Mouse (Mus musculus) neural tube, embryonic 15.5 days (tissue): ENCODE measurements around the gene Wdr93. TPM values are rescaled to one million over a fixed set of nuclear protein-coding genes. Genes with fewer than 3 reads are reported as not detected.
A peak's percentile ranks its signal among the peaks of the same experiment; 100 is the strongest.

Source experiments
- ATAC-seq: fragments of 200-750 bp; cut with Nextera tagmentation; 2 replicates; pipeline ENCODE4 v1.8.0; 2017; ENCODE audit warnings: mild to moderate bottlenecking, moderate TSS enrichment, moderate library complexity; ENCODE audit not compliant: low FRiP score
- H3K27ac ChIP-seq: fragments of 300-500 bp; sonication (generic); replicated peaks from 2 replicates; pipeline ENCODE4 v1.5.1; 2015; ENCODE audit warnings: mild to moderate bottlenecking, inconsistent platforms
- H3K27me3 ChIP-seq: fragments of 300-500 bp; sonication (generic); replicated peaks from 2 replicates; pipeline ENCODE4 v1.6.1; 2015; ENCODE audit warnings: inconsistent platforms
- H3K36me3 ChIP-seq: fragments of 300-500 bp; sonication (generic); 2 replicates; pipeline ENCODE4 v1.6.1; 2015; ENCODE audit warnings: inconsistent platforms
- H3K4me1 ChIP-seq: fragments of 300-500 bp; sonication (generic); 2 replicates; pipeline ENCODE4 v1.6.1; 2015; ENCODE audit warnings: inconsistent platforms
- H3K4me2 ChIP-seq: fragments of 300-500 bp; sonication (generic); 2 replicates; pipeline ENCODE4 v1.6.1; 2015; ENCODE audit warnings: inconsistent platforms, mild to moderate bottlenecking, moderate library complexity
- H3K4me3 ChIP-seq: fragments of 300-500 bp; sonication (generic); replicated peaks from 2 replicates; pipeline ENCODE4 v1.5.1; 2015; ENCODE audit warnings: mild to moderate bottlenecking, inconsistent platforms
- H3K9ac ChIP-seq: fragments of 300-500 bp; sonication (generic); replicated peaks from 2 replicates; pipeline ENCODE4 v1.6.1; 2015; ENCODE audit warnings: mild to moderate bottlenecking, inconsistent platforms
- H3K9me3 ChIP-seq: fragments of 300-500 bp; sonication (generic); replicated peaks from 2 replicates; pipeline ENCODE4 v1.6.1; 2016; ENCODE audit warnings: inconsistent platforms
- WGBS: fragments of 180-500 bp; shearing (Covaris S2); methylation state at CpG from one replicate; pipeline ENCODE4 v1.1.7; 2015; ENCODE audit warnings: mixed read lengths; 5-methylcytosine and 5-hydroxymethylcytosine counted together
- polyA plus RNA-seq: library from polyadenylated mRNA; unstranded; fragments of >200 nt; fragmentation: Nextera tagmentation; extraction: Ambion mirVana; gene quantifications from 2 replicates; pipeline ENCODE4 v1.2.1, GENCODE M21; 2015

Gene Wdr93
- polyA plus RNA-seq, 1 experiment from 2014 or later = 0.19 TPM

GRCm38 (mm10) chr7:79808561-79808960 is 65.6 kb downstream of the Wdr93 start:
- Histone ChIP-seq H3K4me1 (peaks cover 9% of the 10 kb centered on the region), H3K4me2 (no peak overlapping the region), H3K27ac (no peak overlapping the region), H3K9me3 (no peaks in the 10 kb centered on the region), H3K9ac (no peak overlapping the region), H3K4me3 (no peak overlapping the region), H3K27me3 (peaks cover 13% of the 10 kb centered on the region; the same call in 1 of the 2 replicates), H3K36me3 (no peaks in the 10 kb centered on the region)
- no peak for ATAC-seq
- 90% methylated on average over 7 of the region's 7 CpGs for WGBS

- peak within 1 kb of the TSS; percentile 58 for H3K4me2 ChIP-seq
- H3K27ac ChIP-seq = no peak within 1 kb of the TSS
These were observed 67.9 kb downstream of the Wdr93 start, which contains the start of gene Mesp2 for GRCm38 (mm10) chr7:79810611-79811506. Gene Mesp2, plus strand, starts transcription at chr7:79810727.

GRCm38 (mm10) chr7:79813409-79813808 is 70.4 kb downstream of the Wdr93 start:
- no peak for ATAC-seq
- Histone ChIP-seq H3K36me3 (no peaks in the 10 kb centered on the region), H3K27me3 (peaks cover 18% of the 10 kb centered on the region), H3K27ac (no peak overlapping the region), H3K9me3 (no peaks in the 10 kb centered on the region), H3K4me3 (no peak overlapping the region), H3K4me2 (no peak overlapping the region), H3K9ac (no peak overlapping the region), H3K4me1 (peaks cover 12% of the 10 kb centered on the region)
- WGBS = 91% methylated on average over 1 of the region's 1 CpGs

More at GRCm38 (mm10) chr7:79810611-79811506, 67.9 kb downstream of the Wdr93 start, which contains the start of gene Mesp2:
- Histone ChIP-seq H3K36me3 (no peaks in the 10 kb centered on the region), H3K4me3 (peak within 1 kb of the TSS; percentile 33), H3K27me3 (peaks cover 13% of the 10 kb centered on the region; the same call in 1 of the 2 replicates), H3K9me3 (no peaks in the 10 kb centered on the region), H3K9ac (peak within 1 kb of the TSS; percentile 55), H3K4me1 (peaks cover 9% of the 10 kb centered on the region)
- peak; percentile 69 for ATAC-seq
- whole genome bisulfite sequencing = 20% methylated on average over 71 of the region's 71 CpGs

GRCm38 (mm10) chr7:79818321-79818720 is 75.4 kb downstream of the Wdr93 start:
- ATAC-seq = no peak
- H3K4me2 ChIP-seq = no peak overlapping the region

GRCm38 (mm10) chr7:79819515-79819914 is 76.6 kb downstream of the Wdr93 start:
- Histone ChIP-seq H3K27ac (no peak overlapping the region), H3K9ac (no peak overlapping the region), H3K9me3 (no peaks in the 10 kb centered on the region), H3K36me3 (no peaks in the 10 kb centered on the region), H3K4me2 (no peak overlapping the region), H3K4me3 (no peak overlapping the region), H3K27me3 (peaks cover 4% of the 10 kb centered on the region; the same call in 1 of the 2 replicates), H3K4me1 (peaks cover 4% of the 10 kb centered on the region; the same call in 1 of the 2 replicates)
- no peak for ATAC-seq
- 54% methylated on average over 4 of the region's 4 CpGs for WGBS

More at GRCm38 (mm10) chr7:79818321-79818720, 75.4 kb downstream of the Wdr93 start:
- Histone ChIP-seq H3K9ac (no peak overlapping the region), H3K27me3 (peaks cover 4% of the 10 kb centered on the region; the same call in 1 of the 2 replicates), H3K27ac (no peak overlapping the region), H3K4me3 (no peak overlapping the region), H3K9me3 (no peaks in the 10 kb centered on the region), H3K36me3 (no peaks in the 10 kb centered on the region), H3K4me1 (peaks cover 4% of the 10 kb centered on the region; the same call in 1 of the 2 replicates)
- 12% methylated on average over 6 of the region's 6 CpGs for WGBS

- 45% methylated on average over 11 of the region's 11 CpGs for WGBS
- no peaks in the 10 kb centered on the region for H3K36me3 ChIP-seq
These were observed 77.0 kb downstream of the Wdr93 start for GRCm38 (mm10) chr7:79819996-79820395.

GRCm38 (mm10) chr7:79822092-79822695 is 79.2 kb downstream of the Wdr93 start:
- H3K9me3 ChIP-seq = no peaks in the 10 kb centered on the region
- H3K36me3 ChIP-seq = no peaks in the 10 kb centered on the region
- WGBS = 84% methylated on average over 12 of the region's 12 CpGs
- H3K4me2 ChIP-seq = no peak overlapping the region
- peaks cover 4% of the 10 kb centered on the region; the same call in 1 of the 2 replicates for H3K27me3 ChIP-seq
- ATAC-seq = no peak
- H3K9ac ChIP-seq = no peak overlapping the region
- no peak overlapping the region for H3K27ac ChIP-seq
- no peak overlapping the region for H3K4me3 ChIP-seq
- H3K4me1 ChIP-seq = peaks cover 4% of the 10 kb centered on the region; the same call in 1 of the 2 replicates

More at GRCm38 (mm10) chr7:79819996-79820395, 77.0 kb downstream of the Wdr93 start:
- no peak overlapping the region for H3K4me2 ChIP-seq
- no peak overlapping the region for H3K27ac ChIP-seq
- no peak overlapping the region for H3K9ac ChIP-seq
- no peak overlapping the region for H3K4me3 ChIP-seq
- H3K27me3 ChIP-seq = peaks cover 4% of the 10 kb centered on the region; the same call in 1 of the 2 replicates
- peaks cover 4% of the 10 kb centered on the region; the same call in 1 of the 2 replicates for H3K4me1 ChIP-seq
- no peak for ATAC-seq
- H3K9me3 ChIP-seq = no peaks in the 10 kb centered on the region

GRCm38 (mm10) chr7:79828341-79828740 is 85.4 kb downstream of the Wdr93 start:
- no peak overlapping the region for H3K27ac ChIP-seq
- H3K4me1 ChIP-seq = no peaks in the 10 kb centered on the region
- no peak overlapping the region for H3K9ac ChIP-seq
- H3K4me2 ChIP-seq = no peak overlapping the region
- no peaks in the 10 kb centered on the region for H3K9me3 ChIP-seq
- no peaks in the 10 kb centered on the region for H3K27me3 ChIP-seq
- no peak for ATAC-seq
- WGBS = 80% methylated on average over 3 of the region's 3 CpGs
- no peaks in the 10 kb centered on the region for H3K36me3 ChIP-seq
- no peak overlapping the region for H3K4me3 ChIP-seq

- 69% methylated on average over 6 of the region's 6 CpGs for WGBS
- ATAC-seq = no peak
- Histone ChIP-seq H3K4me2 (no peak overlapping the region), H3K27me3 (no peaks in the 10 kb centered on the region), H3K4me1 (no peaks in the 10 kb centered on the region), H3K4me3 (no peak overlapping the region), H3K27ac (no peak overlapping the region), H3K9me3 (no peaks in the 10 kb centered on the region), H3K36me3 (no peaks in the 10 kb centered on the region), H3K9ac (no peak overlapping the region)
These were observed 88.2 kb downstream of the Wdr93 start for GRCm38 (mm10) chr7:79831145-79831544.

GRCm38 (mm10) chr7:79831585-79831984 is 88.6 kb downstream of the Wdr93 start:
- Histone ChIP-seq H3K27ac (no peak overlapping the region), H3K4me3 (no peak overlapping the region), H3K9me3 (no peaks in the 10 kb centered on the region), H3K27me3 (no peaks in the 10 kb centered on the region), H3K4me2 (no peak overlapping the region), H3K4me1 (no peaks in the 10 kb centered on the region), H3K36me3 (no peaks in the 10 kb centered on the region), H3K9ac (no peak overlapping the region)
- 82% methylated on average over 6 of the region's 6 CpGs for WGBS
- no peak for ATAC-seq

- Histone ChIP-seq H3K4me1 (no peaks in the 10 kb centered on the region), H3K4me2 (no peak overlapping the region), H3K27ac (no peak overlapping the region), H3K9ac (no peak overlapping the region), H3K36me3 (no peaks in the 10 kb centered on the region), H3K27me3 (no peaks in the 10 kb centered on the region), H3K4me3 (no peak overlapping the region), H3K9me3 (no peaks in the 10 kb centered on the region)
- ATAC-seq = no peak
These were observed 90.0 kb downstream of the Wdr93 start for GRCm38 (mm10) chr7:79832980-79833379.
